Mouse (Mus musculus): ENCODE data around the gene Cbarp.
"Not testable (repeated sequence)": the region's sequence is repeated elsewhere in the genome, so short reads cannot be mapped to it uniquely, and the experiment has no call there.

Gene Cbarp

DNA sequence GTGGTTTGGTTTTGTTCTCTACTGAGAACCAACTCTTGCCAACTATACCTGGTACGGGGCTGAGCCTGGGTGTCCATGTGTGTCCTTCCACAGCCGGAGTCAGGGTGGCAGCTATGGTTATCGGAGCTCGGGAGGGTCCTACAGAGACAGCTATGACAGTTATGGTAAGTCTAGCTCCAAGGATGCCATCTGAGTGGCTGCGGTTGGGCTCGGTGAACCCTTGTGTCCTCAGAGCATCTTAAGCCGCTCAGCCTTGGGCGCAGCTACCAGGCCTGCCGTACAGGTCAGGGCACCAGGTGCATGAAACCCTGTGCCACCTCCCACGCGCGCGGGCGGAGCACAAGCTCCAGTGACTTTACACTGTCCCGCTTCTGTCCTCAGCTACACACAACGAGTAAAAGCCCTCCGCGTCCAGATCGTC is 30.0 kb upstream of the Cbarp start:
- DNase-seq (ENCODE audit: extremely low read depth, low read depth, low spot score): no peak

DNA sequence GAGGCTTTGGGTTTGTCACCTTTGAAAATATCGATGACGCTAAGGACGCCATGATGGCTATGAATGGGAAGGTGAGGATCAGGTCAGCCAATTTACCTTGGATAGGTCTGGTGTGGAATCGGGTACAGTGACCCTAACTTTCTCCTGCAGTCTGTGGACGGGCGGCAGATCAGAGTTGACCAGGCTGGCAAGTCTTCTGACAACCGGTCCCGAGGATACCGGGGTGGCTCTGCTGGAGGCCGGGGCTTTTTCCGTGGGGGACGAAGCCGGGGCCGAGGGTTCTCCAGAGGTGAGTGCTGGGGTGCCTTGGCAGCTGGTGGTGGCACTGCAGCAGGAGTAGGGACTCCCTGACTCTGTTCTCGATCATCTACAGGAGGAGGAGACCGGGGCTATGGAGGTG is 29.4 kb upstream of the Cbarp start:
- no peak for DNase-seq (ENCODE audit: extremely low read depth, low read depth, low spot score)

DNA sequence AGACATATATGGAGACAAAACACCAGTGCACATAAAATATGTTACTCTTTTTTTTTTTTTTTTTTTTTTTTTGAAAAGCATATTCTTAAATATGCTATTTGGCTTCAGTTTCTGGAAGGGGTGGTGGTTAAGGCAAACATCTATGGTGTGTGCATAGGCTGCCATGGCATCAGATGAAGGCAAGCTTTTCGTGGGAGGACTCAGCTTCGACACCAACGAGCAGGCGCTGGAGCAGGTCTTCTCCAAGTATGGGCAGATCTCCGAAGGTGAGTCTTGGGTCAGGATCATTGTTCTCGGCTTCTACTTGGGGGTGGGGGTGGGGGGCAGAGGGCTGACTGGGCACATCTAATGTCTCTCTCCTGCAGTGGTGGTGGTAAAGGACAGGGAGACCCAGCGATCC is 29.0 kb upstream of the Cbarp start:
- no peak for DNase-seq (ENCODE audit: extremely low read depth, low read depth, low spot score)

DNA sequence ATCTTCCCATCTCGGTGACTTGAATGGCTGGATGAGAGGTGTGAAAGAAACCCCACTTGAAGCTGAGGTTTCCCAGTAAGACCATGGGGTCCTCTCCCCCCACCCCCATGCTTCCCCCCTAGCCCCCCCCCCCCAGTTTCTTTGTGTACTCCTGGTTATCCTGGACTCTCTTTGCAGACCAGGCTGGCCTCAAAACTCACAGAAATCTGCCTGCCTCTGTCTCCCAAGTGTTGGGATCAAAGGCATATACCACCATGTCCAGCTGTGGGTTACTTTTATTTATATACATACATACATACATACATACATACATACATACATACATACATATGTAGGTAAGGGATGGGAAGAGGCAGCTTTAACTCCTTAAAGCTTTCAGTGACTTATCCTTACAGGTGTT is 28.4 kb upstream of the Cbarp start:
- no peak for DNase-seq (ENCODE audit: extremely low read depth, low read depth, low spot score)

DNA sequence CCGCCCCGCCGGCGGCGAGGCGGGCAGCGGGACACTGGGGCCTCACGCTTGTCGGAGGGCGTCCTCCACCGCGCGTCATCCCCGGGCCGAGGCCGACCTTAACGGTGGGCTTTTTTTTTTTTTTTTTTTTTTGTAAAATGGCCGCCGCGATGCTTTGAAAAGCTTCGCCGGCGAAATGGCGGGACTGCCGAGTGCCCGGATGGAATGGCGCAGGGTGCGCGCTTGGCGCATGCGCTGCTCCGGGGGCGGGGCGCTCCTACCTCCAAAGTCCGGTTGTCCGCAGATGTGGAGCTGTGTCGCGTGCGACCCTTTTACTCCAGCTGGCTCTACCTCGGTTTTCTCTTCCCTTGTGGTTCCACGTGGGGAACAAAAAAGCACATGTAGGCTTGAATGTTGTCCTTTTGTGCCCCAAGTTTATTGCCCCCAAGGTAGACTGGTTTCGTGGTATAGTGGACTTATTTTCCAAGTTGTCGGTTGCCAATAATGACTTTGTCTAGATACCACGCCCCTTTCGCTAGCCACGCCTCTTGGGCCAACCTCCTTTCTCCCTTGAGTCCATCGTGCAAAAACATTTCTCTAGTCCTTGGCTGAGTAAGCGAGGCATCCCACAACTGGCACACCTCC is 27.5 kb upstream of the Cbarp start:
- DNase-seq (ENCODE audit: extremely low read depth, low read depth, low spot score): no peak

DNA sequence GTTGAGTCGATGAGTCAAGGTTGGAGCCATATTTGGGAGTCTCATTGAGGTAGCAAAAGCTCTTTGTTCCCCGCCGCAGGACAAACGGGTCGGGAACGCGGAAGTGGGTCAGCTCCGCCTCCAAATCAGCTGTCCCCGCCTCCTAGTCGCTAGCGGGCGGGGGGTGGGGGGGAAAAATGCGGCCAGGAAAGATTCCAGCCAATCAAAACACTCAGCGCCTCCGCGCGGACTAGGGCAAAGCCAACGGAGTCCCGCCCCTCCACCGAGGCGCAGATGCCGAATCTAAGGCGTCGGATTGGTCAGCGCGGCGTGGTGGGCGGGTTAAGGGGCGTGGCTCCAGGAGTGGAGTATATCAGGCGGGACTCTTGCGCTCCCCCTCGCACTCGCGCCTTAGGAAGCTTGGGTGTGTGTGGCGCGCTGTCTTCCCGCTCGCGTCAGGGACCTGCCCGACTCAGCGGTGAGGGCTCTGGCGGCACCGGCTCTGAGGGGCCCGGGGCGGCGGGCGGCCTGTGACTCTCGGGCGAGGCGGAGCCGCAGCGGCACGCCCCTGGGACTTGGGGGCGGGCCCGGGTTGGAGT is 26.9 kb upstream of the Cbarp start:
- no peak for DNase-seq (ENCODE audit: extremely low read depth, low read depth, low spot score)

DNA sequence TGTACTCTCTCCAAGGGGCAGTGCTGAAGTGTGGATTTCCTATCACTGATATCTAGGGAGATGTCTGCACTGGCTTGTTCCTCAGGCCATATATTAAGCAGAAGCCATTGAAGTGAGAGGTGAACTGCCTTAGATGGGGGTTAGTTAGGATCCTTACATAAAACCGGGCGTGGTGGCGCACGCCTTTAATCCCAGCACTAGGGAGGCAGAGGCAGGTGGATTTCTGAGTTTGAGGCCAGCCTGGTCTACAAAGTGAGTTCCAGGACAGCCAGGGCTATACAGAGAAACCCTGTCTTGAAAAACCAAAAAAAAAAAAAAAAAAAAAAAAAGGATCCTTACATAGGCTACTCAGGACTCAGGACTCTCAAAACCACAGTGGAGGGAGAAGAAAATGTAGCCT is 25.5 kb upstream of the Cbarp start:
- not testable (repeated sequence) for DNase-seq (ENCODE audit: extremely low read depth, low read depth, low spot score)

DNA sequence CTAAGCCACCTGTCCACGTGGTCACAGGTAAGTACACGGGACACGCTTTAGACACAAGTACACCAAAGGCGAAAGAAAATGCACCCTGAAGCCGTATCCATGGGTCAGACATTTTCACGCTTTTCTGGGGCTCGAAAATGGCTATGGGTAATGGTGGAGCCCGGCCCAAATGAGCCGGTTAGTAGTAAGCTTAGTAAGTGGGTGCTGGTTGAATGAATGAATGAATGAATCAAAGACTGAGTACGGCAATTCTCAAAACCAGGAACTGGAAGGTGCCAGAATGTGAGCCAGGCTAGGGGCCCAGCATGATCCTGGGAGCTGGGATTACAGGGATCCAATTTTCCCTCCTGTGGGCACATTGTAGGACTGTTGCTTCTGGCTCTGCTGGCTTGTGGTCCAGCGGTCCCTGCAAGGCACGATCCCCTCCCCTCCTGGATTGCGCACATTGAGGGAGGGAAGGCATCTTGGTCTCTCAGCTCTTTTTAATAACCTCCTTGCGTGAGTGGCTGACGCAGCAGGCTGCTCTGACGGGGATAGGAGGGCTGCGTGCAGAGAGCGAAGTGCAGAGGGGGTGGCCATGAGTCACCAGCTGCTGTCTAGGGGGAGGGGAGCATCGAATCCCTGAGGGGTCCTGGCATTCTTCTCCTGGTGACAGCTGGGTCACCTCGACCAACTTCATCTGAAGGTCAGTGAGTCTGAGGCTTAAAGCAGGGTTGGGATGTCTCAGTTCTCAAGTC is 24.9 kb upstream of the Cbarp start, which contains the start of gene Cirbp:
TSS of gene Cirbp (plus strand) at position 594 of the 737 bp plus-strand sequence.
- no peak for DNase-seq (ENCODE audit: extremely low read depth, low read depth, low spot score)

DNA sequence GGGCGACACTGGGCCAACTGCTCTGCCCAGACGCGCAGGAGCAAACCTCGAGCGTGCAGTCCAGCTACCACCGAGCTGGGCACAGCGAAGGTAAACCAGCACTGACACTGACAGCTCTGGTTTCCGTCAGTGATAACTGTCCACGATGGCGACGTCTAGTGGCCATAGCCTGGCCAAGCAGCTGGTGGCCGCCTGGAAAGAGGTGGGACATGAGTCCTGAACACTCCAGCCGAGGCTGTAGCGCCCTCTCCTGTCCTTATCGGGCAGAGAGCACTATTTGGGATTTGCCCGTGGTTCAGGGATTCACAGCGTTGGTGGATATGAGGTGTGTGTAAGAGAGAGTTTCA is 24.3 kb upstream of the Cbarp start:
- DNase-seq (ENCODE audit: extremely low read depth, low read depth, low spot score): no peak

DNA sequence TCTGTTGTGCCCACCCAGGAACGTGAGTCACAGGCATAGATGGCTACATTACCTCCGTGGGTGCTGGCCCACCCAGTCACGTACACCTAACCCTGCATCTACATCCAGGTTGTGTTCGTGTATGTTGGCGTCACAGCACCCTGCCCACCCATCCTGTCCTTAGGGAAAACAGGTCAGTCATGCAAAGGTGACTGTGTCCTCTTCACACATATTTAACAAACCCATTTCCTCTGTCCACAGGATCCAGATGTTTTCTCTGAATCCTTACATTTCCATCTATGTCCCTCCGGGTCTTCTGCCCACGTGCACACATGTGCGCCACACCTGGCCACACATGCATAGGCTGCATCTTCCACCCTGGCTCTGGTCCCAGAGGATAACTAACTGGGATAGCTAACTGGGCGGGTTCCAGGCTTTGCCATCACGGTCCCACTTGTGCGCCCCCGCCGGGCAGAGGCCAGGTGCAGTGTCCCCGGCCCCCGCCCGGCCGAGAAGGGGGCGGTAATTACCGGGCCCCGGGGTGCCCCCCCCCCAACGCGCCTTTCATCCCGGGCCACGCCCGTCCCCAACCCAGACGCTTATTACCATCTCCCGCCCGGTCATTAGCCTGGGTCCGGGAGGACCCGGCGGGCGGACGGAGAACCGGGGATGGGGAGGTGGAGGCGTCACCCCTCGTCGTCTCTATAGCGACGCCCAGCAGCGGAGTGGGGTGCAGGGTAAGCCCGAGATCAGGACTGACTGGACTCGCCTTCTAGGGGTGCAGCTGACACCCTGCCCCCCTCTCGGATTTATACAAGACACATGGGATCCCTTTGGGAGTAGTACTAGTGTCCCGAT is 23.7 kb upstream of the Cbarp start:
- DNase-seq (ENCODE audit: extremely low read depth, low read depth, low spot score): no peak

DNA sequence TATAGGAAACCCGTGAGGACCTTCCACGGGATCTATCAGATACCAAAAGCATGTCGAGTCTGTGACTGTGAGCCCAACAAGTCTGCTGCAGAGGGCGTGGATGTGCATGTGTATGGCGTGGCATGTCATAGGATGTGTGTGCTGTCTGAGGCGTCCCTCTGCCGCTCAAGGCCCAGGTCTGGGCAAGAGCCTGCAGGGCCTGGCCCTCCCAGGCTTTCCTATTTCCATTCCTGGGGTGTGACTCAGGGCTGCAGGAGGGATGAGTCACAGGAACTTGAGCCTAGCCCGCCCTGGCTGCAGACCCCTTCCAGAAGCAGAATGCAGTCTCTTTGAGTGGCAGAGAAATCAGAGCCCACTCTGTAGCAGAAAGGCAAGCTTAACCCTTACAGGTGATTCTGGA is 23.1 kb upstream of the Cbarp start:
- DNase-seq (ENCODE audit: extremely low read depth, low read depth, low spot score): no peak

DNA sequence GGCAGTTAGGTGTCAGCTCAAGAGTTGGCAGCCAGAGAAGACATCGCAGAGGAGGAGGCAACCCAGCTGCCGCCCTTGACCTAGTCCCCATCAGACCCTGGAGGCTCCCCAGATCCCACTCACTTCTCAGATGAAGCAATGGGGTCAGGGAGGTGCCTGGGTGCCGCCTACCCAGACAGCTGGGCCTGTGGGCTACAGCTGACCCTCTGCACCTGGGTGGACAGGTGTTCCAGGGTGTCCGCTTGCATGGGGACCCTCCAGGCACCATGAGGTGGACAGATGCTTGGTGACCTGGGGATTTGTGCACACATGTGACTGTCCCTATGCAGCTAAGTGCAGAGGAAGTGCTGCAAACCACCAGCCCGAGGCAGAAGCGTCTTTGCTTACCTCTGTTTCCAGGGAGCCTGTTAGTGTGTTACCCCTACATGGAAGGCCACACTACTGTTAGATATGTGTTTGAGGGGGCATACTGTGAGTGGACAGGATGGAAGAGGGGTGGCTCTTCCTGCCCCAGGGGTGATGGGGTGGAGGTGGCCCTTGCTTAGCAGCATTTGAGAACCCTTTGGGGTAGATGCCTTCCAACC is 22.2 kb upstream of the Cbarp start:
- no peak for DNase-seq (ENCODE audit: extremely low read depth, low read depth, low spot score)

DNA sequence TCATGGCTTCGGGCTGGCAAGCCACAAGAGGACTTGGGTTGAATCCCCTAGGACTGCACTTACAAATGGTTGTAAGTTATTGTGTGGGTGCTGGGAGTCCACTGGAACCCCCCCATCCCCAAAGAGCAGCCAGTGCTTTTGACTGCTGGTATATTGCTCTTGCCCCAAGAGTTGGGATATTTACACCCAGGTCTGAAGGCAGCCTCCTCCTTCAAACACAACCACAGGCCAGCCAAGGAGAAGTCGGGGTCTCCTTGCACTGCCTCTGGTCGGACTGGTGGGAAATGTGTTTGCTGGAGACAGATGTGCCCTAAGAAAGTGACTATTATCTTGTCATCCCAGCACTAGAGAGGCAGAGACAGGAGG is 21.6 kb upstream of the Cbarp start:
- DNase-seq (ENCODE audit: extremely low read depth, low read depth, low spot score): no peak

DNA sequence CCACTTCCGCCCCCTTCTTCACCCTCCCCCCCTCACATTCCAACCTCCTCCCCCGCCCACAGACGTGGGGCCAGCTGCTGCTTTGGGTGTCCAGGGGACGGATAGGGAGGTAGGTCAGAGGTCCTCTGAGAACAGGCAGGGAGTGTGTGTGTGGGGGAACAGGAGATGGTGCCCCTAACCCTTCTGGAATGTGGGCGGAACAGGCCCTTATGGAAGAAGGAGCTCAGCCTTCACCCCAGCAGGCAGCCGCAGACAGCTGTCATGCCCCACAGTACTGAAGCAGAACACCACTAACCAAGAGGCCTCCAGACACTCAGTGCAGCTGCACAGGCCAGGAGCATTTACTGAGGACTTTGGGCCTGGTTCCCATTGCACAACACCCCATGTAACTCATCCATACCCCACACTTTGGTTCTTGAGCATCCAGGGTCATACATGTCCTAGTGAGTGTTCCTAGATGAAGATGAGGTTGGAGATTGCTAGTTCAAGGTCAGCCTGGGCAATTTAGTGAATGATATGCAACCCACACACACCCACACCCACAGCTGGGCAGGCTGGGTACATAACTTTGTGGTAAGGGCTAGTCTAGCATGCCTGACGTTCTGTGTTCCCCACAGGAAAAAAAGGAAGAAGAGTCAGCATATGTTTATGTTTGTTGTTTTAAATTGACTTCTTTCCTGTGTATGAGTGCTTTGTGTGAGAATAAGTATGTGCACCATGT is 21.0 kb upstream of the Cbarp start:
- no peak for DNase-seq (ENCODE audit: extremely low read depth, low read depth, low spot score)

DNA sequence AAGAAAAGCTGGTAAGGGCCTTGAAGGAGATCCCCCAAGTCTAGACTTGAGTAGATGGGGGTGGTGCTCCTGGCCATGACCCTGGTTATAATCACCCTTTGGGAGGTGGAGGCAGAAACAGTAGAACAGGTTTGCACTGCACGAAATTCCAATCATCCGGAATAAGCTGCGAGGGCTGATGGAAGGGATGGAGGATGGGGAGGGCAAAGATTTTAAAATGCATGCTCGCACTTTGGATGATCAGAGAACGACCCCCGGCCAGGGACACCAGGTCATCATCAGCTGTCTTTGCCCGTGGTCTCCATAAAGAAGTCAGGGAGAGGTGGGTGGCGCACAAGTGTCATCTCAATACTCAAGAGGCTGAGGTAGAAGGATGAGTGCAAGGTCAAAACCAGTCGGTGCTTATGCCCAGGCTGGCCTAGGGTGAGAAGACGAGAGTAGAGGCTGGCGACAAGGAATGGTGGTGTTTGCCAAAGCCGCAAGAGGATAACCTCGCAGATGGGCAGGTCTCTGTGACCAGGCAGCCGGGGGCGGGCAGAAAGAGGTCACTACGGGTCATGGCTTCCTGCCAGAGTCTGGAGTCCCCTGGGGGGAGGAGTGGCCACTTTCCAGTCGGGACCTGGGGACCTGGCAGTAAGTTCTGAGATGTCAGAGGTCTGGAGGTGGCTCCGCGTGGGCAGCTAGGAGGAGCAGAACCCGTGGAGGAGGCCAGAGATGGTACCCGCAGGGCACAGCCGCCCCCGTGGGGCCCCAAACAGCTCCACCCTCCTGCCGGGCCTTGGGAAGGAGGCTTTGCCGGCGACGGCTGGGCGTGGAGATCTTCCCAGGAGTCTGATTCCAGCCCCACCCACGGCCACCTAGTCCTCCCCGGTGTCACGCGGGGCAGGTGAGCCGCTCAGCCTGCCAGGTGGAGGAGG is 20.1 kb upstream of the Cbarp start:
- peak; percentile 92 for DNase-seq (ENCODE audit: extremely low read depth, low read depth, low spot score)

DNA sequence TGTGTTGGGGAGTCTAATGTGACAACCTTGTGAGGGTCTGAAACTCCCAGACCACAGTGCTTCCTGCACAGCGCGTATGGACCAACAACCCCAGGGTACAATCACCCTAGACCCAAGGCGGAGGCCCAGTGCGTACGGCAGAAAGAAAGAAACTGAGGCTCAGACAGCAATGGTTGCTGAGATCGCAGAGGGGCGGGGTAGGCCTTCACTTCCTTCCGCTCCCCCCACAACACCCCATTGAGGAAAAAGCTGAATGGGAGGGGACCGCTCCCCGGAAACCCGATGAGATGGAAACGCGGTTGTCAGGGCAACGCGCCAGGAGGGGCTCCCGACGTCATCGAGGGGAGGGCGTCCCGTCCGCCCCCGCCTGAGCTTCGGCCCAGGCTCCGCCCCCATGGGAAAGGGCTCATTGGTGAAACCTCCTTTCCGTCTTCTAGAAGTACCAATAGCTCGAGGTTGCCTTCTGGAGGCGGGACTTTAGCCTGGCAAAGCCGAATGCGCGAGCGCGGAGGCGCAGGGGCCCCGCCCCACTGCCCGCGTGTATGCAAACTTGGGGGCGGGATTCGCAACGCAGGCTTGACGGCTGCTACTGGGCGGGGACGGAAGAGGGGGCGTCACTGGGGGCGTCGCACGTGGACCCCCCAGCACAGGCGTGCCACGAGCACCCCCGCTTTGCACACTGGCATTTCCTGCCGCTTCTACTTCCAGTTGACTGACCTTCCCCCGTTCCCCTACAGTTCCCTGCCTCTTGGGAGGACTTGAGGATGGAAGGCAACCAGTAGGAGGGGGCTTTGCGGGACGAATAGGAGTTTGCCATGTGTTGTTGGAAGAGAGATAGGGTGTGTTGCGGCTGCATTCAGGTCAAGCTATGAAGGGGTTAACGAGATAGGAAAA is 19.2 kb upstream of the Cbarp start:
- peak; percentile 85 for DNase-seq (ENCODE audit: extremely low read depth, low read depth, low spot score)

DNA sequence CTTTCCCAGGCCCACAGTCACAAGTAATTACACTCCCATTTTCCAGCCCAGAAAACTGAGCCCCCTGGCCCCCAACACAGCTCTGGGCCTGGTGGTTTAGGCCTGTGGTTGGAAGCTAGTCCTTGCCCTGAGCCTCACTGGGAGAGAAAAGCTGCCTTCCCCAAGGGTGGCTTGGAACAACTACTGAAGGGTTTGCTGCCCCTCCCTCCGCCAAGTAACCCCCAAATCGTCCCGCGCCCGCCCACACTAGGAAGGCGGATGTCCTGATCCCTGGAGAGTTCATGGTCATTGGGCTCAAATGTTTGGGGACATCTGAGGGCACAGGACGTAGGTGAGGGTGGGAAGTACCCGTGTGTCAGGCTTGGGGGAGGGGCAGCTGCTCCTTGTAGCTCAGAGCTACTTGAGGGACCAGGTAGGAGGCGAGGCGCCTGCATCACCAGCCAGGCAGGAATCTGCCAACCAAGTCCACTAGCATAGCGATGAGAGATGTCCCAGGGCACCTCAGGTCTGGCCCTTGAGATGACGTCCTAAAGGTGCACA is 18.5 kb upstream of the Cbarp start:
- no peak for DNase-seq (ENCODE audit: extremely low read depth, low read depth, low spot score)

DNA sequence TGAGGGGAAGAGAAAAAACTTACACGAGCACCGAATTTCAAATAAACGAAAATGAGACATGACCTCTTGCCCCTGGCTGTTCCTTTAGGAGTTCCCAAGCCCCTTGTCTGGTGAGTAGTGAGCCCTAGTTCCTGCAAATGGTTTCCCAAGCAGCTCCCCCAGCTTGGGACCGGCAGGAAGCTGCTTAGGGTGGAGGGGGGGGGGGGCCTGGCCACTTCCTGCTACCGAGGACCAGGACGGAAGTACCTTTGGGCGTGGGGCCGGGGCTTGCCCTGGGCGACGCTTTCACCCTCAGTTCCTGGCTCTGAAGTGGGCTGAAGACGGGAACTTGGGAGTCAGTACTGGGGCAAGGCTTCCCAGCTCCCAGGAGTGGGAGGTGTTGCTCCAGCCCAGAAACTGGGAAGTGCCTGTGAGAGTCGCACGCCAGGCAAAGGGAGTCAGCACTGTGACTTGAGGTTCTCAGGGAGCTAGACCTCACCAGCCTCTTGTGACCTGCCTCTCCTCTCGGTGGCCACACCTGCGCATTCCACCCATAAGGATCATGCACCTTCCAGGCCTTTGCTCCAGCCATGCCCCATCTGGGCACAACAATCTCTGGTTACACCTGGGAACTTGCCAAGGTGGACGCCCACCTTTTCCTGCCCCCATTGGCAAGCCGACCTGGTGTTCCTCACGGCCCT is 17.8 kb upstream of the Cbarp start:
- no peak for DNase-seq (ENCODE audit: extremely low read depth, low read depth, low spot score)
